Mouse (Mus musculus) G1E (cell line): ENCODE measurements around the gene Pygl.

Experiments
- CTCF ChIP-seq: IDR thresholded peaks from 2 replicates; pipeline ENCODE4 v1.5.1; 2012; ENCODE audit warnings: low read depth, low read length, inconsistent platforms, mixed read lengths
- GATA1 ChIP-seq: IDR thresholded peaks from 2 replicates; pipeline ENCODE4 v1.6.1; 2012; ENCODE audit warnings: borderline replicate concordance, low read length, inconsistent platforms, mixed read lengths
- GATA2 ChIP-seq: IDR thresholded peaks from 2 replicates; pipeline ENCODE4 v1.6.1; 2012; ENCODE audit warnings: low read depth, low read length, inconsistent platforms, borderline replicate concordance
- TAL1 ChIP-seq: conservative IDR thresholded peaks from 2 replicates; pipeline ENCODE4 v1.6.1; 2012; ENCODE audit warnings: low read depth, low read length, inconsistent platforms, mixed read lengths

GRCm38 (mm10) chr12:70267314-70267713 is 36.0 kb upstream of the Pygl start:
- no peak for TF ChIP-seq CTCF
- no peak for TF ChIP-seq GATA1
- TF ChIP-seq GATA2: no peak
- TF ChIP-seq TAL1: no peak
